Mouse (Mus musculus): ENCODE results near the gene Cd2ap. TPM values are rescaled to one million over a fixed set of nuclear protein-coding genes. Genes with fewer than 3 reads are reported as not detected.

Gene Cd2ap
- polyA plus RNA-seq, 1 experiment, result 49.3 TPM

DNA sequence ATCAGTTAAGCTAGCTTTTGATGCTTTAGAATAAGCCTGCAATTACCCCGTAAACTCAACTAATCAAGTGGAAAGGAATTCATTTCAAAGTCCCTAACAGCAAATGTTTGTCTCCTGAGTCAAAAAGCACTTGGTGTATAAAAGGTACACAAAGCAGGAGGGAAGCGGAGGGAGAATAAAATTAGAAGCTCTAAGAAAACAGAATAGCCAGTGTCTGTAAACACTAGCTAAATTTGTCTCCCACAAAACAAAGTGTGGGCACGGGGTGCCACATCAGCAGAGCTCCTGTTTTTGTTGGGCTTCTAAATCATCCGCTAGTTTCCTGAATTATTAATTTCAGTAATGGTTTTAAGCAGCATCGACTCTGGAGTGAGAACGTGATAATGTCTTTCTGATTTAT is 1.4 kb downstream of the Cd2ap start:
- no peak overlapping the region for H3K27ac ChIP-seq (ENCODE audit: insufficient read depth, low read depth, low read length)
- no peak for TF ChIP-seq CTCF (IDR thresholded peaks at IDR 0.05; ENCODE audit: low read depth, low read length)
- TF ChIP-seq POLR2A (IDR thresholded peaks at IDR 0.05; ENCODE audit: borderline replicate concordance, low read depth, low read length), result no peak
- H3K4me3 ChIP-seq (ENCODE audit: insufficient read depth, low read length), result peak overlapping the region; percentile 86; the same call in 1 of the 2 replicates
- H3K4me1 ChIP-seq (ENCODE audit: control insufficient read depth, insufficient read depth, low read length), result peaks cover 13% of the 10 kb centered on the region

- TF ChIP-seq CTCF (IDR thresholded peaks at IDR 0.05; ENCODE audit: low read depth, low read length) (no peak), POLR2A (IDR thresholded peaks at IDR 0.05; ENCODE audit: borderline replicate concordance, low read depth, low read length) (no peak)
- Histone ChIP-seq H3K27ac (ENCODE audit: insufficient read depth, low read depth, low read length) (no peak overlapping the region), H3K4me1 (ENCODE audit: control insufficient read depth, insufficient read depth, low read length) (peaks cover 10% of the 10 kb centered on the region), H3K4me3 (ENCODE audit: insufficient read depth, low read length) (no peak overlapping the region)
Measured at GRCm38 (mm10) chr17:42870465-42870864, 6.0 kb downstream of the Cd2ap start.

- H3K4me3 ChIP-seq (ENCODE audit: insufficient read depth, low read length), result no peak overlapping the region
- H3K27ac ChIP-seq (ENCODE audit: insufficient read depth, low read depth, low read length), result no peak overlapping the region
- H3K4me1 ChIP-seq (ENCODE audit: control insufficient read depth, insufficient read depth, low read length), result peaks cover 8% of the 10 kb centered on the region; the same call in 1 of the 2 replicates
- TF ChIP-seq CTCF (IDR thresholded peaks at IDR 0.05; ENCODE audit: low read depth, low read length), result no peak
- no peak for TF ChIP-seq POLR2A (IDR thresholded peaks at IDR 0.05; ENCODE audit: borderline replicate concordance, low read depth, low read length)
Measured at GRCm38 (mm10) chr17:42863186-42863585, 13.3 kb downstream of the Cd2ap start.

GRCm38 (mm10) chr17:42860370-42860769 is 16.1 kb downstream of the Cd2ap start:
- Histone ChIP-seq H3K27ac (ENCODE audit: insufficient read depth, low read depth, low read length) (no peak overlapping the region), H3K4me3 (ENCODE audit: insufficient read depth, low read length) (no peak overlapping the region), H3K4me1 (ENCODE audit: control insufficient read depth, insufficient read depth, low read length) (peaks cover 13% of the 10 kb centered on the region)
- TF ChIP-seq POLR2A (IDR thresholded peaks at IDR 0.05; ENCODE audit: borderline replicate concordance, low read depth, low read length) (no peak), CTCF (IDR thresholded peaks at IDR 0.05; ENCODE audit: low read depth, low read length) (no peak)

DNA sequence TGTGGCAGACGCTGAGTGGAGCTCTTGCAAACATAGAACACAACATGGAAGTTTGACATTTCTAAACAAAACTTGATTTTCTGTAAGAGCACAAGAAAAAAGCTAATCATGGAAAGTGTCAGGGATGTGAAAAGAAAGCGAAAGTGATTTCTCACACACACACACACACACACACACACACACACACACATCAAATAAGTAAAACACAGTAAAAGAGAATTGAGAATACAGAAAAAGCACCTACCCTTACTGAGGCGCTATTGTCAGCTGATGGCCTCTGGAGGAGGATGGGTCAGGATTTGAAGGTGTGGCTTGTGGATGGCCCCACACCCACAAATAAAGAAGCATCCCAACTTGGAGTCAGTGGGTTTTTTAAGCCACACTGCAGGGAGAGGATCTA is 19.0 kb downstream of the Cd2ap start:
- Histone ChIP-seq H3K27ac (ENCODE audit: insufficient read depth, low read depth, low read length) (no peak overlapping the region), H3K4me1 (ENCODE audit: control insufficient read depth, insufficient read depth, low read length) (peaks cover 9% of the 10 kb centered on the region; the same call in 1 of the 2 replicates), H3K4me3 (ENCODE audit: insufficient read depth, low read length) (no peak overlapping the region)
- no peak for TF ChIP-seq CTCF (IDR thresholded peaks at IDR 0.05; ENCODE audit: low read depth, low read length)
- no peak for TF ChIP-seq POLR2A (IDR thresholded peaks at IDR 0.05; ENCODE audit: borderline replicate concordance, low read depth, low read length)

GRCm38 (mm10) chr17:42847108-42847507 is 29.4 kb downstream of the Cd2ap start:
- Histone ChIP-seq H3K27ac (ENCODE audit: insufficient read depth, low read depth, low read length) (no peak overlapping the region), H3K4me1 (ENCODE audit: control insufficient read depth, insufficient read depth, low read length) (0 out of 2 replicates have a peak, but pooled peaks cover 5% of the 10 kb centered on the region), H3K4me3 (ENCODE audit: insufficient read depth, low read length) (no peak overlapping the region)
- TF ChIP-seq CTCF (IDR thresholded peaks at IDR 0.05; ENCODE audit: low read depth, low read length), result no peak
- TF ChIP-seq POLR2A (IDR thresholded peaks at IDR 0.05; ENCODE audit: borderline replicate concordance, low read depth, low read length), result no peak

DNA sequence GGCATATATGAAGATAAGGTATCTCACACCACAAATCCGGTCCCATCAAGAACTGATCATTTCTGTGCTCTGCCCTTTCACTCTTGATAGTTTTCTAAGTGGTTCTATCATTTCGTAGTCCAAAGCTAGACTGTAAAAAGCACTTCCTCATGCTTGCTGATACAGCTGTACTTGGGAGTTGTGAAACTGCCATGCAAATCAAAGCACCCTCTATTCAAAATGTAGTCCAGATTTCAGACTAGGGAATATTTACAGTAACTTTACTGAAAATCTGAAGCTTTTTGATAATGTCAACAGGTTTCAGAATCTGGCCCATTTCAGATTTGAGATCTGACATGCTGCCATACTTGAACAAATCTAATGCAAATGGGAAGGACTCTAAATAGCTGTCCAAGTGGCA is 39.3 kb downstream of the Cd2ap start:
- TF ChIP-seq CTCF (IDR thresholded peaks at IDR 0.05; ENCODE audit: low read depth, low read length), result no peak
- Histone ChIP-seq H3K4me3 (ENCODE audit: insufficient read depth, low read length) (no peak overlapping the region), H3K4me1 (ENCODE audit: control insufficient read depth, insufficient read depth, low read length) (peaks cover 9% of the 10 kb centered on the region), H3K27ac (ENCODE audit: insufficient read depth, low read depth, low read length) (peak overlapping the region; percentile 6; the same call in 1 of the 2 replicates)

- Histone ChIP-seq H3K27ac (ENCODE audit: insufficient read depth, low read depth, low read length) (no peak overlapping the region), H3K4me1 (ENCODE audit: control insufficient read depth, insufficient read depth, low read length) (no peaks in the 10 kb centered on the region), H3K4me3 (ENCODE audit: insufficient read depth, low read length) (no peak overlapping the region)
- TF ChIP-seq POLR2A (IDR thresholded peaks at IDR 0.05; ENCODE audit: borderline replicate concordance, low read depth, low read length) (no peak), CTCF (IDR thresholded peaks at IDR 0.05; ENCODE audit: low read depth, low read length) (no peak)
Measured at GRCm38 (mm10) chr17:42822787-42823186, 53.7 kb downstream of the Cd2ap start.

- Histone ChIP-seq H3K27ac (ENCODE audit: insufficient read depth, low read depth, low read length) (no peak overlapping the region), H3K4me3 (ENCODE audit: insufficient read depth, low read length) (no peak overlapping the region), H3K4me1 (ENCODE audit: control insufficient read depth, insufficient read depth, low read length) (no peaks in the 10 kb centered on the region)
- TF ChIP-seq CTCF (IDR thresholded peaks at IDR 0.05; ENCODE audit: low read depth, low read length), result no peak
- no peak for TF ChIP-seq POLR2A (IDR thresholded peaks at IDR 0.05; ENCODE audit: borderline replicate concordance, low read depth, low read length)
Measured at GRCm38 (mm10) chr17:42815374-42815773, 61.1 kb downstream of the Cd2ap start.

DNA sequence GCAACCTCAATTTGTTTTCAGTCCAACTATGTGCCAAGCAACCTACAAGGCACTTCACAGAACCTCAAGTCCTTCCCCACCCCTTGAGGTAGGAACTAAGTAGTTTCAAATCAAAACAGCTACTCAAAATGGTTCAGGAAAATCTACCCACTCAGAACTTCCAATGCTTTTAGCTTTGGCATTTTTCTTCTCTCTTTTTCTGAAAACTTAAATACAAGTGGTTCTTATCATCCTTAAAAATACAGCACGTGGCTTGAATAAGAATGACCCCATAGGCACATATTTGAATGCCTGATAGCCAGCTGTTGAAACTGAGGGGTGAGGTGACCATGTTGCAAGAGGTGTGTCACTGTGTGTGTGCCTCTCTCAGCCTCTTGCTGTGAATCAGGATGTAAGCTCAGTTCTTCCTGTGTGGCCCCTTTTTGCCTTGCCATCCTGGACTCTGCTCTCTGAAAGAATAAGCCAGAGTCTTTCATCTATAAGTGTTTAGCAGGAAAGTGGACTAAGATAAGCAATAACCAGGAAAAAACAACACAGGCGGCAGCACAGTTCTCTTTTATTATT is 84.0 kb downstream of the Cd2ap start:
- Histone ChIP-seq H3K4me3 (ENCODE audit: insufficient read depth, low read length) (no peak overlapping the region), H3K27ac (ENCODE audit: insufficient read depth, low read depth, low read length) (no peak overlapping the region), H3K4me1 (ENCODE audit: control insufficient read depth, insufficient read depth, low read length) (no peaks in the 10 kb centered on the region)
- TF ChIP-seq POLR2A (IDR thresholded peaks at IDR 0.05; ENCODE audit: borderline replicate concordance, low read depth, low read length) (no peak), CTCF (IDR thresholded peaks at IDR 0.05; ENCODE audit: low read depth, low read length) (no peak)

GRCm38 (mm10) chr17:42790787-42791186 is 85.7 kb downstream of the Cd2ap start:
- Histone ChIP-seq H3K4me1 (ENCODE audit: control insufficient read depth, insufficient read depth, low read length) (no peaks in the 10 kb centered on the region), H3K27ac (ENCODE audit: insufficient read depth, low read depth, low read length) (no peak overlapping the region), H3K4me3 (ENCODE audit: insufficient read depth, low read length) (no peak overlapping the region)
- TF ChIP-seq POLR2A (IDR thresholded peaks at IDR 0.05; ENCODE audit: borderline replicate concordance, low read depth, low read length) (no peak), CTCF (IDR thresholded peaks at IDR 0.05; ENCODE audit: low read depth, low read length) (no peak)

Measured in bone marrow macrophage, adult 2 months (primary cell).